Mouse (Mus musculus): ENCODE results near the gene Tlr5. TPM values are rescaled to one million over a fixed set of nuclear protein-coding genes. Genes with fewer than 3 reads are reported as not detected.

Gene Tlr5
- 0.96 and 1.3 TPM in 2 replicates for polyA plus RNA-seq (2014; fragmentation: Nextera tagmentation; extraction: Ambion mirVana)

- peak; percentile 38; the same call in 1 of the 2 replicates for ATAC-seq (ENCODE audit: low FRiP score)
- H3K9me3 ChIP-seq (ENCODE audit: control insufficient read depth, low read length), result no peaks in the 10 kb centered on the region
- H3K36me3 ChIP-seq (ENCODE audit: control insufficient read depth, insufficient read depth, low read length), result no peaks in the 10 kb centered on the region
- peak within 1 kb of the TSS; percentile 34 for H3K4me3 ChIP-seq (ENCODE audit: low read depth, low read length)
- peak within 1 kb of the TSS; percentile 53 for H3K4me2 ChIP-seq (replicated peaks; ENCODE audit: low read depth, low read length)
- WGBS, result 18% methylated on average over 20 of the region's 21 CpGs
- H3K9ac ChIP-seq (ENCODE audit: low read depth, low read length), result peak within 1 kb of the TSS; percentile 56
- no peak within 1 kb of the TSS for H3K27ac ChIP-seq (ENCODE audit: low read depth, low read length)
- 0 out of 2 replicates have a peak, but pooled peaks cover 3% of the 10 kb centered on the region for H3K4me1 ChIP-seq (replicated peaks; ENCODE audit: control insufficient read depth, insufficient read depth, low read length)
- H3K27me3 ChIP-seq (ENCODE audit: control insufficient read depth, insufficient read depth, low read length), result no peaks in the 10 kb centered on the region
- DNase-seq (ENCODE audit: low spot score), result peak; percentile 68
These were observed at the start of gene Tlr5 for GRCm38 (mm10) chr1:182954287-182955046. Tlr5 (plus strand) TSS chr1:182954788.

DNA sequence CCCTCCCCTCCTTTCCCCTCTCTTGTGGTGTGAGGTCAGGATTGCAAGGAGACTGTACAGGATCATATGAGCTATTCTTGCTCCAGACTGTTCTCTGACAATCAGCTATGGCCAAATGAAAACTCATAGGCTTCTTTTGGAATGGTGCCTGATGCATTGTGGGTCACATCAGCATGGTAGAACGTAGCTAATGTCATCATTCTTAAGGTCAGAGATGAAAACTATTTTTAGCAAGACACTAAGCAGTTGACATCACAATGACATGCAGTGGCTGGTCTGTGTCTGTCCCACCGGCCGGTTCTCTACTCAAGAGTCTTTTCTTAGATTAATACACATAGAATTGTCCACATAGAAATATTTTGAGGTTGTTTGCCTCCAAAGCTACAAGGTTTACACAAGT, 48.9 kb upstream of the Tlr5 start:
- H3K4me2 ChIP-seq (replicated peaks; ENCODE audit: low read depth, low read length), result no peak overlapping the region
- ATAC-seq (ENCODE audit: low FRiP score) (no peak), DNase-seq (ENCODE audit: low spot score) (no peak)
- H3K27ac ChIP-seq (ENCODE audit: low read depth, low read length), result no peak overlapping the region
- 87% methylated on average over 3 of the region's 3 CpGs for WGBS
- no peak overlapping the region for H3K9ac ChIP-seq (ENCODE audit: low read depth, low read length)
- H3K4me3 ChIP-seq (ENCODE audit: low read depth, low read length), result no peak overlapping the region
- peaks cover 4% of the 10 kb centered on the region for H3K4me1 ChIP-seq (replicated peaks; ENCODE audit: control insufficient read depth, insufficient read depth, low read length)
- no peaks in the 10 kb centered on the region for H3K27me3 ChIP-seq (ENCODE audit: control insufficient read depth, insufficient read depth, low read length)
- no peaks in the 10 kb centered on the region for H3K9me3 ChIP-seq (ENCODE audit: control insufficient read depth, low read length)
- no peaks in the 10 kb centered on the region for H3K36me3 ChIP-seq (ENCODE audit: control insufficient read depth, insufficient read depth, low read length)

- Histone ChIP-seq H3K27ac (ENCODE audit: low read depth, low read length) (no peak overlapping the region), H3K9me3 (ENCODE audit: control insufficient read depth, low read length) (no peaks in the 10 kb centered on the region), H3K4me1 (replicated peaks; ENCODE audit: control insufficient read depth, insufficient read depth, low read length) (peaks cover 4% of the 10 kb centered on the region), H3K4me2 (replicated peaks; ENCODE audit: low read depth, low read length) (no peak overlapping the region), H3K4me3 (ENCODE audit: low read depth, low read length) (no peak overlapping the region), H3K9ac (ENCODE audit: low read depth, low read length) (no peak overlapping the region), H3K36me3 (ENCODE audit: control insufficient read depth, insufficient read depth, low read length) (no peaks in the 10 kb centered on the region), H3K27me3 (ENCODE audit: control insufficient read depth, insufficient read depth, low read length) (no peaks in the 10 kb centered on the region)
- peak; percentile 81 for ATAC-seq (ENCODE audit: low FRiP score)
- WGBS, result 19% methylated on average over 14 of the region's 14 CpGs
- peak; percentile 69 for DNase-seq (ENCODE audit: low spot score)
These were observed 46.2 kb upstream of the Tlr5 start for GRCm38 (mm10) chr1:182908050-182909036.

- H3K4me3 ChIP-seq (ENCODE audit: low read depth, low read length), result no peak overlapping the region
- no peaks in the 10 kb centered on the region for H3K9me3 ChIP-seq (ENCODE audit: control insufficient read depth, low read length)
- H3K27ac ChIP-seq (ENCODE audit: low read depth, low read length), result no peak overlapping the region
- H3K27me3 ChIP-seq (ENCODE audit: control insufficient read depth, insufficient read depth, low read length), result no peaks in the 10 kb centered on the region
- no peak for DNase-seq (ENCODE audit: low spot score)
- H3K36me3 ChIP-seq (ENCODE audit: control insufficient read depth, insufficient read depth, low read length), result no peaks in the 10 kb centered on the region
- H3K9ac ChIP-seq (ENCODE audit: low read depth, low read length), result no peak overlapping the region
- H3K4me1 ChIP-seq (replicated peaks; ENCODE audit: control insufficient read depth, insufficient read depth, low read length), result peaks cover 4% of the 10 kb centered on the region
- 38% methylated on average over 3 of the region's 3 CpGs for WGBS
- no peak overlapping the region for H3K4me2 ChIP-seq (replicated peaks; ENCODE audit: low read depth, low read length)
- ATAC-seq (ENCODE audit: low FRiP score), result no peak
These were observed 45.5 kb upstream of the Tlr5 start for GRCm38 (mm10) chr1:182909066-182909465.

DNA sequence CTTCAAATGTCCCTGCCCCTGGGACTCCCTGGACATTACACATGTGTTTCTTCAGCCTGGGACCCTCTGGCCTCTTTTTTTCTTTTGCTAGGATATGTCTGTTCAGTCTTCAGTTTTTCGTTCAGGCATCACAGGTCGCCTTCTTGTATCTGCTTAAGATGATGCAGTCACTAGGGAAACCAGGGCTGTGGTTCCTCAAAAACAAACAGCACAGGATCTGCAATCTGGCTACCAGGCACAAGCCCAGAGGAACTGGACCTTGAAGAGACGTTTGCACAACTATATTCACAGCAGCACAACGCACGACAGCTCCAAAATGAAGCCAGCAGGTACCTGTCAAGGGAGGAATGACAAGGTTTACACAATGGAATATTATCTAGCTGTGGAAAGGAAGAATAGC, 45.0 kb upstream of the Tlr5 start:
- Histone ChIP-seq H3K9me3 (ENCODE audit: control insufficient read depth, low read length) (no peaks in the 10 kb centered on the region), H3K27ac (ENCODE audit: low read depth, low read length) (no peak overlapping the region), H3K36me3 (ENCODE audit: control insufficient read depth, insufficient read depth, low read length) (no peaks in the 10 kb centered on the region), H3K27me3 (ENCODE audit: control insufficient read depth, insufficient read depth, low read length) (no peaks in the 10 kb centered on the region), H3K9ac (ENCODE audit: low read depth, low read length) (no peak overlapping the region), H3K4me2 (replicated peaks; ENCODE audit: low read depth, low read length) (no peak overlapping the region), H3K4me1 (replicated peaks; ENCODE audit: control insufficient read depth, insufficient read depth, low read length) (peaks cover 4% of the 10 kb centered on the region), H3K4me3 (ENCODE audit: low read depth, low read length) (no peak overlapping the region)
- no peak for ATAC-seq (ENCODE audit: low FRiP score)
- WGBS, result 77% methylated on average over 5 of the region's 5 CpGs
- DNase-seq (ENCODE audit: low spot score), result no peak

- Histone ChIP-seq H3K9ac (ENCODE audit: low read depth, low read length) (no peak overlapping the region), H3K4me3 (ENCODE audit: low read depth, low read length) (no peak overlapping the region), H3K36me3 (ENCODE audit: control insufficient read depth, insufficient read depth, low read length) (no peaks in the 10 kb centered on the region), H3K4me2 (replicated peaks; ENCODE audit: low read depth, low read length) (no peak overlapping the region), H3K27ac (ENCODE audit: low read depth, low read length) (no peak overlapping the region), H3K27me3 (ENCODE audit: control insufficient read depth, insufficient read depth, low read length) (no peaks in the 10 kb centered on the region), H3K9me3 (ENCODE audit: control insufficient read depth, low read length) (no peaks in the 10 kb centered on the region), H3K4me1 (replicated peaks; ENCODE audit: control insufficient read depth, insufficient read depth, low read length) (peaks cover 4% of the 10 kb centered on the region)
- ATAC-seq (ENCODE audit: low FRiP score) (no peak), DNase-seq (ENCODE audit: low spot score) (no peak)
- WGBS, result 74% methylated on average over 2 of the region's 2 CpGs
These were observed 42.0 kb upstream of the Tlr5 start for GRCm38 (mm10) chr1:182912591-182912990.

- Histone ChIP-seq H3K9ac (ENCODE audit: low read depth, low read length) (no peak overlapping the region), H3K27ac (ENCODE audit: low read depth, low read length) (no peak overlapping the region), H3K9me3 (ENCODE audit: control insufficient read depth, low read length) (no peaks in the 10 kb centered on the region), H3K36me3 (ENCODE audit: control insufficient read depth, insufficient read depth, low read length) (no peaks in the 10 kb centered on the region), H3K4me2 (replicated peaks; ENCODE audit: low read depth, low read length) (no peak overlapping the region), H3K4me1 (replicated peaks; ENCODE audit: control insufficient read depth, insufficient read depth, low read length) (no peaks in the 10 kb centered on the region; the same call in 1 of the 2 replicates), H3K27me3 (ENCODE audit: control insufficient read depth, insufficient read depth, low read length) (no peaks in the 10 kb centered on the region), H3K4me3 (ENCODE audit: low read depth, low read length) (no peak overlapping the region)
- 81% methylated on average over 4 of the region's 4 CpGs for WGBS
- ATAC-seq (ENCODE audit: low FRiP score) (no peak), DNase-seq (ENCODE audit: low spot score) (no peak)
These were observed 40.3 kb upstream of the Tlr5 start for GRCm38 (mm10) chr1:182914121-182914908.

DNA sequence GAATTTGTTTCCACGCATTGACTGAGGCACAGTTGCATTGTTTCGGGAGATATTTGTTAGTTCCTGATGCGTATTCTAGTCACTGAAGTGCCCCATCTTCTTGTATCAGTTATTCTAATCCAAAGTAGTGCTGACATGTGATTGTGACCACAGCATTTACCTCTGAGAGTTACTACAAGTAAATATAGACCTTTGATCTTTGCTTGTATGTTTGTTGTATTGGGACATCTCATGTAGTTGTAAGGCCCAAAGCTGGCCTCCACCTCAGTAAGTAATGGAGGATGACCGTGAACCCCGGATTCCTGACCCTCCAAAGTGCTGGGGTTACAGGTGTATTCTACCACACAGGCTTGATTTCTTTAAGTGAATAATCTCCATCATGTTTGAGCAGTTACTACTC, 38.4 kb upstream of the Tlr5 start:
- no peaks in the 10 kb centered on the region for H3K4me1 ChIP-seq (replicated peaks; ENCODE audit: control insufficient read depth, insufficient read depth, low read length)
- ATAC-seq (ENCODE audit: low FRiP score) (no peak), DNase-seq (ENCODE audit: low spot score) (no peak)
- no peak overlapping the region for H3K9ac ChIP-seq (ENCODE audit: low read depth, low read length)
- no peak overlapping the region for H3K27ac ChIP-seq (ENCODE audit: low read depth, low read length)
- no peaks in the 10 kb centered on the region for H3K27me3 ChIP-seq (ENCODE audit: control insufficient read depth, insufficient read depth, low read length)
- 93% methylated on average over 5 of the region's 5 CpGs for WGBS
- H3K9me3 ChIP-seq (ENCODE audit: control insufficient read depth, low read length), result no peaks in the 10 kb centered on the region
- no peak overlapping the region for H3K4me3 ChIP-seq (ENCODE audit: low read depth, low read length)
- H3K36me3 ChIP-seq (ENCODE audit: control insufficient read depth, insufficient read depth, low read length), result no peaks in the 10 kb centered on the region
- H3K4me2 ChIP-seq (replicated peaks; ENCODE audit: low read depth, low read length), result no peak overlapping the region

Measured in hindbrain, embryonic 11.5 days (tissue).